Mouse (Mus musculus) forebrain, embryonic 11.5 days (tissue): ENCODE data around the gene Pot1b. TPM values are rescaled to one million over a fixed set of nuclear protein-coding genes. Genes with fewer than 3 reads are reported as not detected.

Source experiments
- ATAC-seq: fragments of 200-750 bp; cut with Nextera tagmentation; replicated peaks from 2 replicates; pipeline ENCODE4 v1.8.0; 2017; ENCODE audit warnings: moderate TSS enrichment; ENCODE audit not compliant: low FRiP score
- DNase-seq: peaks from one replicate; pipeline ENCODE4 v3.0.0-alpha.2; 2017; ENCODE audit warnings: low spot score
- H3K27ac ChIP-seq: fragments of 300-500 bp; sonication (generic); 2 replicates; pipeline ENCODE4 v1.5.1; 2014; ENCODE audit warnings: low read depth, low read length
- H3K27me3 ChIP-seq: fragments of 300-500 bp; sonication (generic); 2 replicates; pipeline ENCODE4 v1.6.1; 2014; ENCODE audit warnings: mild to moderate bottlenecking, low read length, mixed read lengths; ENCODE audit not compliant: control insufficient read depth, insufficient read depth
- H3K36me3 ChIP-seq: fragments of 300-500 bp; sonication (generic); 2 replicates; pipeline ENCODE4 v1.6.1; 2014; ENCODE audit warnings: mild to moderate bottlenecking, low read length, moderate library complexity, mixed read lengths; ENCODE audit not compliant: control insufficient read depth, insufficient read depth
- H3K4me1 ChIP-seq: fragments of 300-500 bp; sonication (generic); replicated peaks from 2 replicates; pipeline ENCODE4 v1.6.1; 2014; ENCODE audit warnings: low read length, mixed read lengths; ENCODE audit not compliant: control insufficient read depth, insufficient read depth
- H3K4me2 ChIP-seq: fragments of 300-500 bp; sonication (generic); 2 replicates; pipeline ENCODE4 v1.6.1; 2014; ENCODE audit warnings: low read depth, mild to moderate bottlenecking, low read length, moderate library complexity, mixed read lengths; ENCODE audit not compliant: severe bottlenecking
- H3K4me3 ChIP-seq: fragments of 300-500 bp; sonication (generic); 2 replicates; pipeline ENCODE4 v1.5.1; 2014; ENCODE audit warnings: low read depth, low read length
- H3K9ac ChIP-seq: fragments of 300-500 bp; sonication (generic); 2 replicates; pipeline ENCODE4 v1.6.1; 2014; ENCODE audit warnings: low read length
- H3K9me3 ChIP-seq: fragments of 300-500 bp; sonication (generic); 2 replicates; pipeline ENCODE4 v1.6.1; 2016; ENCODE audit warnings: low read length, mixed read lengths; ENCODE audit not compliant: control insufficient read depth
- WGBS: fragments of 180-500 bp; shearing (Covaris S2); extraction: QIAGEN DNeasy Blood & Tissue Kit; methylation state at CpG from one replicate; pipeline ENCODE4 v1.1.7; 2014; 5-methylcytosine and 5-hydroxymethylcytosine counted together
- polyA plus RNA-seq: library from polyadenylated mRNA; unstranded; fragments of >200 nt; fragmentation: Nextera tagmentation; extraction: Ambion mirVana; gene quantifications from 2 replicates; pipeline ENCODE4 v1.2.1, GENCODE M21; 2014

The Pot1b gene
- polyA plus RNA-seq, 1 experiment from 2014 or later = 13.1 TPM

- no peaks in the 10 kb centered on the region for H3K4me1 ChIP-seq
- 71% methylated on average over 3 of the region's 3 CpGs for WGBS
- DNase-seq = peak; percentile 82
- no peak overlapping the region for H3K27ac ChIP-seq
- no peak overlapping the region for H3K9ac ChIP-seq
- H3K4me2 ChIP-seq = no peak overlapping the region
- H3K9me3 ChIP-seq = no peaks in the 10 kb centered on the region
- H3K4me3 ChIP-seq = no peak overlapping the region
- no peaks in the 10 kb centered on the region for H3K36me3 ChIP-seq
- H3K27me3 ChIP-seq = no peaks in the 10 kb centered on the region
- peak; percentile 82; the same call in 1 of the 2 replicates for ATAC-seq
Measured at GRCm38 (mm10) chr17:55702161-55702820, 10.1 kb downstream of the Pot1b start.

GRCm38 (mm10) chr17:55699388-55699787, 13.0 kb downstream of the Pot1b start:
- Histone ChIP-seq H3K27me3 (no peaks in the 10 kb centered on the region), H3K36me3 (no peaks in the 10 kb centered on the region)
- 83% methylated on average over 2 of the region's 2 CpGs for WGBS

GRCm38 (mm10) chr17:55661099-55661498, 51.3 kb downstream of the Pot1b start:
- WGBS = 85% methylated on average over 2 of the region's 2 CpGs
- H3K9me3 ChIP-seq = no peaks in the 10 kb centered on the region
- H3K36me3 ChIP-seq = no peaks in the 10 kb centered on the region
- no peak overlapping the region for H3K4me3 ChIP-seq
- ATAC-seq = no peak
- H3K9ac ChIP-seq = no peak overlapping the region
- H3K4me2 ChIP-seq = no peak overlapping the region
- H3K27me3 ChIP-seq = no peaks in the 10 kb centered on the region
- H3K4me1 ChIP-seq = no peaks in the 10 kb centered on the region
- DNase-seq = no peak
- no peak overlapping the region for H3K27ac ChIP-seq

More at GRCm38 (mm10) chr17:55699388-55699787, 13.0 kb downstream of the Pot1b start:
- no peak overlapping the region for H3K4me3 ChIP-seq
- DNase-seq (no peak), ATAC-seq (no peak)
- H3K9me3 ChIP-seq = no peaks in the 10 kb centered on the region
- H3K4me1 ChIP-seq = no peaks in the 10 kb centered on the region
- H3K27ac ChIP-seq = no peak overlapping the region
- no peak overlapping the region for H3K4me2 ChIP-seq
- H3K9ac ChIP-seq = no peak overlapping the region

- Histone ChIP-seq H3K4me1 (no peaks in the 10 kb centered on the region), H3K36me3 (no peaks in the 10 kb centered on the region), H3K4me3 (no peak within 1 kb of the TSS), H3K9ac (no peak within 1 kb of the TSS), H3K27me3 (no peaks in the 10 kb centered on the region), H3K9me3 (no peaks in the 10 kb centered on the region), H3K27ac (no peak within 1 kb of the TSS), H3K4me2 (no peak within 1 kb of the TSS)
- 85% methylated on average over 3 of the region's 3 CpGs for WGBS
- ATAC-seq = no peak
- DNase-seq = no peak
Measured at GRCm38 (mm10) chr17:55625092-55625491, 87.3 kb downstream of the Pot1b start, which contains the start of gene Vmn2r118. Gene Vmn2r118 (minus strand): TSS chr17:55625192.

Other genes starting within 250 kb of the Pot1b start
- gene Vmn2r118, start 87.4 kb downstream of the Pot1b start, polyA plus RNA-seq = not detected in 2 replicates
- 0.07 and 0.12 TPM in 2 replicates for gene Adgre4, start 37.4 kb upstream of the Pot1b start, polyA plus RNA-seq
- 9.5 and 9.9 TPM in 2 replicates for gene Zfp119a, start 166.3 kb upstream of the Pot1b start, polyA plus RNA-seq
- 14.4 and 14.5 TPM in 2 replicates for gene Zfp959, start 179.5 kb upstream of the Pot1b start, polyA plus RNA-seq
- 5.5 and 8.5 TPM in 2 replicates for gene Zfp119b, start 236.9 kb upstream of the Pot1b start, polyA plus RNA-seq
- gene Ebi3, start 240.0 kb upstream of the Pot1b start, polyA plus RNA-seq = 2.0 and 2.1 TPM in 2 replicates
- gene Yju2, start 246.5 kb upstream of the Pot1b start, polyA plus RNA-seq = 27.4 and 28.2 TPM in 2 replicates